Mouse (Mus musculus): ENCODE measurements at regions not wholly inside any gene's neighbourhood (a gene's known extent, or its start where the extent isn't known, plus 50 kb on each side); places are given as distances from the start of the nearest gene placed in this dataset.

GRCm38 (mm10) chr15:50992246-50992645, 2892.5 kb upstream of the Gm7489 start:
- no peak for TF ChIP-seq EP300 (IDR thresholded peaks at IDR 0.05; ENCODE audit: low read depth in 1 of 2, low read length in 2 of 2)
- no peak for TF ChIP-seq POLR2AphosphoS5 (IDR thresholded peaks at IDR 0.05; ENCODE audit: borderline replicate concordance, low read depth, low read length)
- TF ChIP-seq TCF12 (IDR thresholded peaks at IDR 0.05; ENCODE audit: low read depth, low read length): no peak
- TF ChIP-seq MYC (IDR thresholded peaks at IDR 0.05; ENCODE audit: low read depth, low read length): no peak
- no peak for TF ChIP-seq POLR2AphosphoS2 (IDR thresholded peaks at IDR 0.05; ENCODE audit: low read length)
- TF ChIP-seq POLR2A (IDR thresholded peaks at IDR 0.05; ENCODE audit: control insufficient read depth in 1 of 2, insufficient read depth in 1 of 2, low read depth in 1 of 2, low read length in 2 of 2, poor library complexity in 1 of 2): no peak
- TF ChIP-seq RAD21 (IDR thresholded peaks at IDR 0.05; ENCODE audit: low read depth, low read length): no peak
- TF ChIP-seq CTCF (IDR thresholded peaks at IDR 0.05 in 2 of 3, conservative IDR thresholded peaks at IDR 0.05 in 1 of 3; ENCODE audit: control insufficient read depth in 1 of 3, insufficient read depth in 1 of 3, low read depth in 2 of 3, low read length in 3 of 3, poor library complexity in 1 of 3, severe bottlenecking in 1 of 3): no peak
- TF ChIP-seq CHD2 (IDR thresholded peaks at IDR 0.05; ENCODE audit: low read length): no peak
- TF ChIP-seq MXI1 (IDR thresholded peaks at IDR 0.05; ENCODE audit: low read depth, low read length): no peak
- TF ChIP-seq HCFC1 (IDR thresholded peaks at IDR 0.05; ENCODE audit: low read depth, low read length): no peak
- TF ChIP-seq GABPA (IDR thresholded peaks at IDR 0.05; ENCODE audit: low read depth, low read length): no peak
